Mouse (Mus musculus) cerebellum, adult 2 months (tissue): ENCODE results near the gene Kif5c.

Source experiments
- CTCF ChIP-seq: fragments of 200-500 bp; IDR thresholded peaks from 2 replicates; pipeline ENCODE4 v1.5.1; 2011; ENCODE audit warnings: low read depth, mild to moderate bottlenecking, control low read depth, low read length, moderate library complexity, borderline replicate concordance; ENCODE audit not compliant: insufficient read depth
- POLR2A ChIP-seq: fragments of 200-500 bp; IDR thresholded peaks from 2 replicates; pipeline ENCODE4 v1.6.1; 2011; ENCODE audit warnings: low read length, control low read depth, borderline replicate concordance; ENCODE audit not compliant: insufficient read depth

DNA sequence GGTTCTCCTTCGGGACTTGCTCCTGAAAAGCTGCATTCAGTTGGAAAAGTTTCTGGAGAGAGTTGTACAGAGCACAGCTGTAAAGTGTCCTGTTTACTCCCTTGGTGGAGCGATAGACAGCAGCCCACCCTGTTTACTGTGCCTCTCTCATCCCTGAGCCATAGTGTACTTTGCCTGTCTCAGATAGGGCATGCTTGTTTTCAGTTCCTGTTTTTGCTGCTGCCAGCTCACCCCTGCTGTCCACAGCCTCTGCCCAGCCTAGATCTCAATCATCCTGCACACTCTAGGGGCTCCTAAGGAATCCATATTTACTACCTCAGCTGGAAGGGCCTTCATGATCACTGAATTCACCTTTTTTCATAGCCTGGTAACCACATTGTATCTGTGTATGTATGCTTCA, 65.7 kb downstream of the Kif5c start:
- TF ChIP-seq CTCF: no peak
- no peak for TF ChIP-seq POLR2A
